Mouse (Mus musculus) T-helper 2 cell (primary cell): ENCODE measurements around the gene Fbrs.
"Not testable (repeated sequence)": the region's sequence is repeated elsewhere in the genome, so short reads cannot be mapped to it uniquely, and the experiment has no call there.

Experiments used
- in situ Hi-C: fragments of 300-600 bp; cut with MboI, MseI; formaldehyde crosslinking; loops from one replicate; pipeline ENCODE4 v1.15.1; 2025; ENCODE audit warnings: high pct_unique_total_duplicates

The Fbrs gene

GRCm38 (mm10) chr7:127478635-127479317 lies at the start of gene Fbrs:
TSS of gene Fbrs (plus strand) at chr7:127479199.
- in situ Hi-C loops: no loop called here

GRCm38 (mm10) chr7:127435206-127435605 lies 43.8 kb upstream of the Fbrs start:
- in situ Hi-C loops: loop anchor here (5.0 kb wide), 1 partner anchor 67 kb away; no protein-coding TSS in a partner anchor

GRCm38 (mm10) chr7:127437724-127438123 lies 41.3 kb upstream of the Fbrs start:
- in situ Hi-C loops: loop anchor here (5.0 kb wide), 1 partner anchor 65 kb away; no protein-coding TSS in a partner anchor

GRCm38 (mm10) chr7:127443976-127444375 lies 35.0 kb upstream of the Fbrs start:
- in situ Hi-C loops: no loop called here

- in situ Hi-C loops: no loop called here
Observed at GRCm38 (mm10) chr7:127448521-127449300, 30.3 kb upstream of the Fbrs start, which contains the start of gene Zfp689. TSS of gene Zfp689 (minus strand) at chr7:127449158.

GRCm38 (mm10) chr7:127449966-127450365 lies 29.0 kb upstream of the Fbrs start:
- in situ Hi-C loops: no loop called here

GRCm38 (mm10) chr7:127453056-127453455 lies 25.9 kb upstream of the Fbrs start:
- in situ Hi-C loops: no loop called here

GRCm38 (mm10) chr7:127454905-127455304 lies 24.1 kb upstream of the Fbrs start:
- in situ Hi-C loops: no loop called here

GRCm38 (mm10) chr7:127458371-127459122 lies 20.5 kb upstream of the Fbrs start:
- in situ Hi-C loops: not testable (repeated sequence)

GRCm38 (mm10) chr7:127459311-127459710 lies 19.7 kb upstream of the Fbrs start, which contains the start of gene Prr14:
TSS of gene Prr14 (plus strand) at chr7:127459611.
- in situ Hi-C loops: not testable (repeated sequence)

GRCm38 (mm10) chr7:127465191-127465590 lies 13.8 kb upstream of the Fbrs start:
- in situ Hi-C loops: no loop called here

GRCm38 (mm10) chr7:127465670-127466069 lies 13.3 kb upstream of the Fbrs start:
- in situ Hi-C loops: not testable (repeated sequence)

GRCm38 (mm10) chr7:127466606-127467005 lies 12.4 kb upstream of the Fbrs start:
- in situ Hi-C loops: no loop called here

- in situ Hi-C loops: no loop called here
Observed at GRCm38 (mm10) chr7:127470011-127470715, 8.8 kb upstream of the Fbrs start.

- in situ Hi-C loops: no loop called here
Observed at GRCm38 (mm10) chr7:127470743-127471645, 8.0 kb upstream of the Fbrs start.

- in situ Hi-C loops: no loop called here
Observed at GRCm38 (mm10) chr7:127471646-127472010, 7.4 kb upstream of the Fbrs start.

- in situ Hi-C loops: no loop called here
Observed at GRCm38 (mm10) chr7:127472060-127472459, 6.9 kb upstream of the Fbrs start.

GRCm38 (mm10) chr7:127473705-127474104 lies 5.3 kb upstream of the Fbrs start:
- in situ Hi-C loops: no loop called here

GRCm38 (mm10) chr7:127474378-127475070 lies 4.5 kb upstream of the Fbrs start:
- in situ Hi-C loops: no loop called here
